Mouse (Mus musculus): Measurements from ENCODE around the gene Slc35e4.
"Not testable (repeated sequence)": the region's sequence is repeated elsewhere in the genome, so short reads cannot be mapped to it uniquely, and the experiment has no call there.

Gene Slc35e4

DNA sequence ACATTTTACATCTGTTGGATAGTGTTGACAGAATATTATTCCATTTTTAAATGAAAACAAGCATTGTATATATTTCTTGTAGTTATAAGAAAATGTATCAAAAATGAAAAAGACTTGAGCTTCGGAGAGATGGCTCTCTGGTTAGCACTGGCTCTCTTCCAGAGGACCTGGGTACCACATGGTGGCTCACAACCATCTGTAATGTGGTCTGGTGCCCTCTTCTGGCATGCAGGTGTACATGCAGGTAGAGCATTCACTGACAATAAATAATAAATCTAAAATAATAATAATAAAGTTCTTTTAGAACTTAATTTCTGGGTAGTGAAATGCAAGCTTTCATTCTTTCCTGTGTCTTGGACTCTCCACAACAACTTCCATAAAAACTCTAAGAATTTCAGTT, 4.3 kb upstream of the Slc35e4 start:
- no peak for DNase-seq (ENCODE audit: extremely low spot score, low spot score)

DNA sequence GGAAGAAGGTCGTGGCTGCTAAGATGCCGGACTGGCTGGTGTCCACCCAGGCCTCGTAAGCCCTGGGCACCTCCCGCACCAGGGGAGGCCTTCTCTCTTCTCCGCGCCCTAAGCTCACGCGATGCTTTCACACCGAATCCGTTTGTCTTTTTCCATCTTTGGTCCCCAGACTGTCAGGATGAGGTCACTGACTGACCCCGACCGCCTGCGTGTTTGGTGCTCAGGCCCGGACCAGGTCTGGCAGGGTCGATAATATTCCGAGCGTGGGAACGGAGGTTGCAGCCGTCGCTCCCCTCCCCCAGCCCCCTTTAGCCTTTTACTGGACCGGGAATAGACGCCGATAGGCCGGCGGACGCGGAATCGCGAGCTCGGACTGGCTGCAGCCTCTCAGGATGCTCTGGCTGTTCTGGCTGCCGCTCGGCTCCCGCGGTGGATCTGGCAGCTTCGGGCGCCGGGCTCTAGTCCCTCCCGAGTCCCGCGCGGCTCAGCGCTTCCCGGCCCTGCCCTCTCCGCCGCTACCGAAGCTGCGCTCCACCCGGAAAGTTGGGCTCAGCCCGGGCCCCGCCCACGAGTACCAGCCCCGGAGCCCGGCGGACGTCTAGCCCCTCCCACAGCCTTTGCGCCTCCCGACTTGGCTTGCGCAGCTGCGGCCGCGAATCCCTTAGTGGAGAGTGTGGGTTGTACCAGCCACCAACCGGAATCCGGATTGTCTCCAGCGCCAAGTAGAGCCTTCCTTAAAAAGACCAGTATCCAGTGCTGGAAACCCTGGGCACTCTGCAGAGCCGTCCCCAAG, 952 bp downstream of the Slc35e4 start:
- peak; percentile 85 for DNase-seq (ENCODE audit: extremely low spot score, low spot score)

DNA sequence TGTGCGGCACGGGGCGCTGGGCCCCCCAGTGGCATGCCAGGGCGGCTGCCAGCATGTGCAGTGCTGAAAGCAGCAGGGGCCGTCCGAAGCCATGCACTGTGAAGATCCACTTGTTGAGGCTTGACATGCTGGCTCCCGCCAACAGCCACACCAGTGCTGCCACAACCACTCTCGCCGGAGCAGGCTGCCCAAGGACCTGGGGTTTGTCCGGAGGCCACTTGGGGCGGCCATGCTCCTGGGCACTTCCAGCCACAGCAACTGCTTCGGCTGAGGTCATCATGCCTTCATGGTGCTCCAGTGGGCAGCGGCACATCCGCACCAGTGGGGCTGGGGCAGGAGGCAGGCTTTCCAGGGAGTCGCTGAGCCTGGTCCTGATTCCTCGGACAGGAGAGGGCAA, 1.6 kb downstream of the Slc35e4 start:
- peak; percentile 59 for DNase-seq (ENCODE audit: extremely low spot score, low spot score)

DNA sequence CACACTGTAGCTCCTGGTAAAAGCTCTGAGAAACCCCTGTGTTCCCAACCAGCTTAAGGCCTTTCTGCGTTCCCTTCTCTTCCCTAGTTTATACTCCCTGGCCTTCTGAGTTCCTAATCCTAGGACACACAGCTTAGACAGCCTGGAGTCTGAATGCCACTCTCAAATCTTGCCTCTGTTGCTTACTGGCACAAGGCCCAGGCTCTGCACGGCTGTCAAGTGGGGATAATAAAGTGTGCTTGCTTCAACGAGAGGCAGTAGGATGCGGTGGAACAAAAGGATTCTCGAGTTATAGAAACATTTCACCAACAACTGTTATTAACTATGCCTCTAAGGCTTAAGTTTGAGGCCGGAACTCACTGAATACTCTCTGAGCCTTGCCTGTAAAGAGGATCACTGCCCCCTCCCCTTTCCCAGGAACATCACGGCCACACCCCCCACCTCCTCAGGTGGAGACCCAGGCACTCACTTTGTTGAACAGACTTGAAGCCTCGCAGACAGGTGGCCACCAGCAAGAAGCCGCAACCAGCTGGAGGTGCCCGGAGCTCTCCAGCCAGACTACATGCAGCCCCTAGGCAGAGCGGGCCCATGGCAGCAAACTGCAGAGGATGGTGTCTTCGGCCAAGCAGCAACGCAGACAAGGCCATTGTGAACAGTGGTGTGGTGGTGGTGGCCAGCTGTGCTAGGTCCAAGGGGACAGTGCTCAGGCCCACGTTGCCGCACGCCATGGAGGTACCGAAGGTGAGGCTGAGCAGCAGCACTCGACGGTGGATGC, 2.2 kb downstream of the Slc35e4 start:
- no peak for DNase-seq (ENCODE audit: extremely low spot score, low spot score)

DNA sequence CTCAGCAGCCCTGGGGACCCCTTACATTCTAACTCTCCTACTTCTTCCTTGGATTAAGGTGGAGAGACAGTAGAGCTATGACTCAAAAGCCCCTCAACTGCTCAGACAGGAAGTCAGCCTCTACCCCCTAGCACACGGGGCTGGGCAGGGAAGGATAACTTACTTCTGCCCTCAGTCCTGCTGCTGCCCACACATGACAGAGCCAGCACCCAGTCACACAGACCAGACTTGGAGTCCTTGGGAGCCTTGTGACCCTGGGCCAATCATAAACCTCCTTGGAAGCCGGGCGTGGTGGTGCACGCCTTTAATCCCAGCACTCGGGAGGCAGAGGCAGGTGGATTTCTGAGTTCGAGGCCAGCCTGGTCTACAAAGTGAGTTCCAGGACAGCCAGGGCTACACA, 3.0 kb downstream of the Slc35e4 start:
- not testable (repeated sequence) for DNase-seq (ENCODE audit: extremely low spot score, low spot score)

DNA sequence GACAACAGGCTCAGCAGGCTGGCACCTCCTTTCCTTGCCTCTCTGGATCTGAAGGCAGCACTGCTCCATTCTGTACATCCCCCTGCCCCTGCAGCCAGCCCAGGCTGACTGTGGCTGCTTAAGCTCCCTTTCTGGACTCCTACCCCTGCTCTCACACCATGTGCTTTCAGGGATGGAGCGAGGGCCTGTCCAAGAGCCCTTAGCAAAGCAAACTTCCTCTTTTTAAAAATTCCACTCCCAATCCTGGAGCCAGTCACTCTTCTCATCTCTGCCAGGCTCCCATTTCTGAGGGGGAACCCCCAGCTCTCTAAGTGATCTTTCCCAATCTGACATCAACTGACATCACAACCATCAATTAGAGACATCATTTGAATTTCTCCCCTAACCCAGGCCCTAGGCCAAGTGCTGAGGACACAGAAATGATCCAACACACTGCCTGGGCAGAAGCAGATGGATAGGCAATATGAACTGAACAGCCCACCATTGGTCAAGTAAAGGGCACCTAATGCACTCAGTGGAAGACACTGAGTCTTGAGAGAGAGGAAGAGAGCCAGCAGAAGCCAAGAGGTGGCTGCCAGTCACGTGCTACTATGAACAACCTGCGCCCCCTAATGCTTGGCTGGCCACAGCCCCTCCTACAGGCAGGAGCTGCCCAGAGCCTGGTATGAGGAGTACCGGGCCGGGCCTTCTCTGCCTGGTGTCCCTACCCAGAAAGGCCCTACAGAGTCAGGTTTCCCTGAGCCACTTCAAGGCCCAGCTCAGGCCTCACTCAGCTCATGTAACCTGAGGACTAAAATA, 3.8 kb downstream of the Slc35e4 start:
- DNase-seq (ENCODE audit: extremely low spot score, low spot score), result no peak

DNA sequence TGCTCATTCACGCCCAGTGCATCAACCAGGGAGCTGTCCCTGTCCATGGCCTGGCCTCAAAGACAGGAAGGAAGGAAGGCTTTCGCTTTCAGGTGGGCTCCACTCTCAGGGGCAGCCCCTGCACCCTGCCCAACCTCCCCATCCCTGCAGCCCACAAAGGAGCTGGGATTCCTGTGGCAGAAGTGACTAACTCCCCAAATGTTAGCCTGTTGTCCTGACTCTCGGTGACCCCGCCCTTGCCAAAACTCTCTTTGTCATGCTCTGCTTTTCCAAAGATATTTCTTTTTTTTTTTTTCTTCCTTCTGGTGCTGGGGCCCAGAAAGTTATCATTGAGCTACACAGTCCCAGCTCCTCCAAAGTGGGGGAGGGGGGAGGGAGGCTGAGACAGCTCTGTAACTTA, 5.2 kb downstream of the Slc35e4 start:
- DNase-seq (ENCODE audit: extremely low spot score, low spot score), result no peak

DNA sequence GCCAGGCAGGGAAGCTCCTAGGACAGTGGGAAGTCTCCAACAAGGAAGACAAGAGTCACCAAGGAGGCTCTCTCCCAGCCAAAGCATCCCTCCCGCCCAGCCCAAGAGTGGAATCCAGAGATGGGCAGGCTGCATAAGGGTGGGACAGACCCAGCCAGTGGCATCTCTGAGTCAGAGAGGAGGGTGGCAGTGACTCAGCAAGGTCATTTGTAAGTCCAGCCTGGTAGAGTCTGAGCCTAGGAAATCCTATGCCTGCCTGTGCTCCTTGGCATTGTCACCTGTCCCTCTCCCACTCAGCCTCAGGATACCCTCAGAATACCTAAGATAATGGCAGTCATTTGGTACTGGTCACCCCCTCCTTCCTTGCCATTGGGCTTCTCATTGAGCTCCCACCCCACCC, 9.0 kb downstream of the Slc35e4 start:
- no peak for DNase-seq (ENCODE audit: extremely low spot score, low spot score)

DNA sequence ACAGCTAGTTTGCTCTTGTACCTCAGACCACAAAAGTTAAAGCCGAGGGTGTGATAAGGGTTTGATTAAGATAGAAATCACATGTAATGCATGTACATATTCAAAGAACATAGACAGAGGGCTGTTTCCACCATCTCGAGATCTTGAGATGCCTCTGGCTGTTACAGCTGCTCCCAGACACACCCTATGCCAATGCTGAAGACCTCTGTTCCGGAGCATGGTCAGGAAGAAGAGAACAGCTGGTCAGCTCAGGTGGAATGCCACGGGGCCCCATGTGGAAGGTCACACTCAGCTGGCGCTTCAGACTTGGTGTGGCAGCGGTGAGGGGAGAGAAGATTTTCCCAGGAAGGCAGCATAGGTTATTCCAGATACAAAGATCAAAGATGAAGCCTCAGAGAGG, 9.8 kb downstream of the Slc35e4 start:
- DNase-seq (ENCODE audit: extremely low spot score, low spot score), result no peak

DNA sequence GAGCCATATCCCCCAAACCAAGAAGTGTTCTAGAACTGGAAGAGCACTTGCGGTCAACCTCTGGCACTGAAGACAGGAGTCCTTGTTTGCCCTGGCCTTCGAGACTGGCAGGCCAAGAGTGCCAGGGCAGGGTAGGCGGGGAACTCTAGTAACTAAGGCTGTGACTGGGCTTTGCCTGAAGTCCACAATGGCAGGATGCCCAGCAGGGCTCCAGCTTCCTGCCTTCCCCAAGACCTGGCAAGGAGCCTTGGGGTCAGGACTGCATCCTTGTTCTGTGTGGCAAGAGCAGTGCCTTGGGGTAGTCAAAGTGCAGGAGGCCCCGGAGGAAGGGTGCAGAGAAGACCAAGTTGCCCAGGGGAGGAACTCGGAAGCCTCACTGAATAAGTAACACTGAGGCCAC, 11.4 kb downstream of the Slc35e4 start:
- DNase-seq (ENCODE audit: extremely low spot score, low spot score), result no peak

DNA sequence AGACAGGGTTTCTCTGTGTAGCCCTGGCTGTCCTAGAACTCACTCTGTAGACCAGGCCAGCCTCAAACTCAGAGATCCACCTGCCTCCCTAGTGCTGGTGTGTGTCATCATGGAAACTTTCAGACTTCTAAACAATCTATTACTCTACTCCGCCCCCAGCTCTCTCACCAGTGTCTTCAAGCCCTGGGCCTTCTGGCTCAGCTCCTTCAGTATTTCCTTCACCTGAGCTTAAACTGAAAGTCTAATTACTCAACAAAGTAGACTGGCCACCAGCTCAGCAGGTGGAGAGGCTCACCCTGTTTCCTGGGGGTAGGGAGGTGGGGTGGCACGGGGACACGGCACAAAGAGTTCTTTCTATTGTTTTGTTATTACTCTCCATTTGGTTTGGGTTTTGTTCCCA, 11.9 kb downstream of the Slc35e4 start:
- DNase-seq (ENCODE audit: extremely low spot score, low spot score), result no peak

DNA sequence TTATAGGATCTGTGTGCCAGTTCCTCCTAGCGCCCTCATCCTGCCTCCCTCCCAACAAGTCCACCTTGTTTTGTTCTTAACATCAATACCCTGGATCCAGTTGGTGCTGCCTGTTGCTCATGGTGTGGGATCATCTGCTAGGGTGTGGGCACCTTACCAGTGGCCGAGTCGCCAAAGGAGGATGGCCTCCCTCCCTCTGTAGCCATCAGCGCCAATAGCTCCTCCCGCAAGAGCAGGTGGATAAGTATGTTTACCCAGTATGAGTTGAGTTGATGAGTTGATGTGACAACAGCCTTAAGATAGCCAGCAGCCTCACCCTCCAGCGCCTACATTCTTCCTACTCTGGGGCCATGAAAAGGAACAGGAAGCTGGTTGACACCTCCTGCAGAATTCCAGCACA, 14.2 kb downstream of the Slc35e4 start:
- no peak for DNase-seq (ENCODE audit: extremely low spot score, low spot score)

DNA sequence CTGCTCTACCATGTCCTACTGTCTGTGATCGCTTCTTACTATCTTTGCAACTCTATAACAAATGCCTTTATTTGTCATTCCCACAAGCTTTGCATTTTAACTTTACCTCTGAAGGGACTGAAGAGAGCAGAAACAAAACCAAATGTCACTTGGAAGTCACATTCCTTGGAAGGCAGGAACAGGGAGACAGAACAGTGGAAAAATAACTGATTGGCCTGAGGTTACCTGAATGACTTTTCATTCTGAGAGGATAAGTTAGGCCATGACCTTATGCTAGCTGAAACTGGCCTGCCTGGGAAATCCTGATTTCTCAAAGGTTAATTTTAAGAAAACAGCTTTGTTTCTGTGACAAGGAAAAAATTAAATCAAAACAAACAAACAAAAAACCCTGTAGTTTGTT, 18.5 kb downstream of the Slc35e4 start:
- no peak for DNase-seq (ENCODE audit: extremely low spot score, low spot score)

DNA sequence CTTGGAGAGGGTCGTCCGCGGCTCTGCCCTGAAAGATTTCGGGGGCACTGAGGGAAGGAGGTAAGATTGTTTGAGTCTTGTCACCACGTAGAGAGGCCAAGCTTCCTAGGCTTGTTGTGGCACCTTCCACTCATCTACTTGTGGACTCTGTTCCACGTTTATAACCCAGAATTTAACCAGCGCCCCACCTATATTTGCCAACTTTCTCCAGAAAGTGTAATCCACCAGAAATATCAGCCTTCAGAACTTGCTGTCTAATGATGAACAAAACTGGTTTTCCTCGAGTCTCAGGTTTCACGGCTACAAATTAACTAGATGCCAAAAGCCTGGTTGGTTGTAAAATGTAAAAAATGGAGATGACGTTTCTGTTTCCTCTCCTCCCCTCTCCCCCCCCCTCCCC, 19.0 kb downstream of the Slc35e4 start:
- no peak for DNase-seq (ENCODE audit: extremely low spot score, low spot score)

DNA sequence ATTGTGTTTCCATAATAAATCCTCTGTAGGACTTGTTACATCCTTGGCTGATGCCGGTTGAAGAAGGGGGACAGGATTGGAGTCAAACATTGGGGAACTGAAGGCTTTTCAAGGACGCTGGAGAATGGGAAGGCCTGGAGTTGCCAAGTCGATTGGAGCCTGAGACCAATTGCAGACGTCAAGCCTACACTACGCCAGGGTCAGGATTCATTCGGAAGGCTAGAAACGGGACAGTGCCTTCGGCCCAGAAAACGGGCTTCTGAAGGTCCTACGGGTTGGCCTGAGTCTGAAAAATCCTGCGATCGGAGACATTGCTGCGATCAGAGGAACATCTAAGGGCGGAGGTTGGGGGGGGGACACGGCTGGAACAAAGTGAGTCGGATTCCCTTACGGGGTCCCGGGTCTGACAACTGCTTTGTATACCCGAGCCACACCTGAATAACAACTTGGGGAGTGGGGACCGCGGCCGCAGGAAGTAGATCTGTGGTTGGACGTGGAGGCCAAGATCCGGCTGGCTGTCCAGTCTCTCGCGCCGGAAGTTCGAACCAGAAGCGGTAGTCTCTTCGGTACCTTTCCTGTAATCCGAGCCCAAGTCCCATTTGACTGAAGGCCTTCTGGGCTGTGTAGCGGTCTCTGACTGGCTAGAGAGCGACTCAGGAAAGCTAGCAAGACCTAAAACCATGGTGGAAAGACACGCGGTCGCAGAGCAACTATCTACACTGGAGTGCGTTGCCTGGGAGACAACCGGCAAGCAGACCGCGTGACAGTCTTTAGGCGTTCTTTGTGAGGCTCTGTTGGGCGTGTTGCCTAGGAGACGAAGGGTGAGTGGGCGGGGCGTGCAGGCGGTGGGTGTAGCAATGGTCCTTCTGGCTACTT, 19.8 kb downstream of the Slc35e4 start, which contains the start of the genes 4921536K21Rik and Dusp18:
Gene 4921536K21Rik, minus strand, starts transcription at position 693 of the 876 bp plus-strand sequence.
Gene Dusp18, plus strand, starts transcription at position 835 of the 876 bp plus-strand sequence.
- DNase-seq (ENCODE audit: extremely low spot score, low spot score), result peak; percentile 97

DNA sequence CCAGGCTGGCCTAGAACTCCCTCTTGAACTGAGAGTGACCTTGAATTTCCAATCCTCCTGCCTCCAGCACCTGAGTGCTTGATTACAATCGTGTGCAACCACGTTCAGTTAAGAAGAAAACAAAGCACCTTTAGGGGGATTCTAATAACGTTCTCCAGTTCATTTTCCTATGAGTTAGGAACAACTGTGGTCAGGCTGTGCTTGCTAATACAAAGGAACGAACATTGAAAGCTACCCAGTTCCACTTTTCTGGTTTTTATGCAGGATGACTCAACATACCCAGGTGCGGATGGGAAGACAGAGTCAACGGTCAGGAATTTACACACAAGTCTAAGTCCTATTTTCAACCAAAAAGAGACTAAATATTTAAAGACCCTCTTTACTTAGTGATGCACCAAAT, 20.5 kb downstream of the Slc35e4 start:
- no peak for DNase-seq (ENCODE audit: extremely low spot score, low spot score)

DNA sequence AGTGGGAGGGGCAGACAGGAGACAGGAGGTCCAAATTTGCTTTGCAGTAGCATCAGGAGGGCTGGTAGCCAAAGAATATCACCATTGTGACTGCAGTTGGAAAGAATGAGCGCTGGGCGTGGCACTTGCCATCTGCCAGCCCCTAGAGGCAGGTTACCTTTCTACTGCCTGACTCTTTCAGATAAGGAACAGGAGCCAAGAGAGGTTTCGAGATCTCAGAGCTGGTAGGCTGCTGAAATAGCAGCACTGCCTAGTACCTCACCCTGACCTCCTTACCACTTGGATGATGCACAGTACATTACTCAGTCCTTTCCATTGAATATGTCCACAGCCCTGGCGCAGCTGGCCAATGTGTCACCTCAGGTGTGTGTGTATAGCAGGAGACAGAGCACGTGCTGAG, 27.1 kb downstream of the Slc35e4 start:
- DNase-seq (ENCODE audit: extremely low spot score, low spot score), result no peak

DNA sequence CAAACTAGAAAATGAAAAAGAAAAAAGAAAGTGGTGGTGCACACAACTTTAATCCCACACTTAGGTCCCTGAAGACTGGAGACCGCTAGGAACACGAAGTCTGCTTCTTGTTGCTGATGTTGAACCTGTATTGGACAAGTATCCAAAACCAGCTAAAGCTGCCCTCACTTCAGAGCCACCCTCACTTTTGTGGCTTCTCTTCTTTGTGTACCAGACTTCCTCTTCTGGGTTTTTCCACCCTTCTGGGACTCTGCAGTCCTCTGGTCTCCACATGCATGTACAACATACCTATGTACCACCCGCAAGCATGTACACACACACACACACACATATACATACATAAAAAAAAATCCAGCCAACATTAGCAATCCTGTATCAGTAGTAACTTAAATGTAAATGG, 30.8 kb downstream of the Slc35e4 start:
- no peak for DNase-seq (ENCODE audit: extremely low spot score, low spot score)

DNA sequence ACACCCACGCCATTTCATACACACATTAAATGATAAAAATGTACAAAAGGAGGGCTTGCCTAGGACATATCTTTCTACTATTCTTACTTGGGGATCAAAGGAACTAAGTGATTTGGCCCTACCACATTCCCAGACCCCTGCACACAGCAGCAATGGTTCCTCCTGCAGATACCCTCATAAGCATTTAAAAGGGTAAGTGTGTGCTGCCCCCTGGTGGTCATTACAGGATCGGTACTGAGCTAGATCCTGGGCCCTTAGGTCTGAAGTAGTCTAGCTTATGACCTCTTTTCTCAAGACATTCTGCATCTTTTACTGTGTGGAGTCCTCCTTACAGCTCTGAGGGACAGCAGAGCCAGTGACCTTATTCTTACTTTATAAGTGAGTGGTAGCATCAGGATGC, 34.6 kb downstream of the Slc35e4 start:
- DNase-seq (ENCODE audit: extremely low spot score, low spot score), result peak; percentile 70

DNA sequence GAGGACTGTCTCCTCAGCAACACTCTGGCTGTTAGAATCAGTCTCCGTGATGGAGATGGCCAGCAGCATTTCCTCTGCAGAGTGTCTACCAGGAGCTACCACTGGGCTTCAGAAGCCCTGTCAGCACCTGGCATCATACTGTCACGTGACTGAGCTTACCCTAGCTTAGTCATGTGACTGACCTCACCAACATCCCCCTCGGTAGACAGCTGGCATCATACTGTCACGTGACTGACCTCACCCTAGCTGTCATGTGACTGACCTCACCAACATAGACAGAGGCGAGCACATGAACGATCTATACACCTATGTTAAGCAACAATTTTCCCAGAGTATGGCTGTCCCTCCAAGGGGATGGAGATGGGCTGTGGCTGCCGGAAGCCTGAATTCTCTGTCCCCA, 35.8 kb downstream of the Slc35e4 start:
- no peak for DNase-seq (ENCODE audit: extremely low spot score, low spot score)

DNA sequence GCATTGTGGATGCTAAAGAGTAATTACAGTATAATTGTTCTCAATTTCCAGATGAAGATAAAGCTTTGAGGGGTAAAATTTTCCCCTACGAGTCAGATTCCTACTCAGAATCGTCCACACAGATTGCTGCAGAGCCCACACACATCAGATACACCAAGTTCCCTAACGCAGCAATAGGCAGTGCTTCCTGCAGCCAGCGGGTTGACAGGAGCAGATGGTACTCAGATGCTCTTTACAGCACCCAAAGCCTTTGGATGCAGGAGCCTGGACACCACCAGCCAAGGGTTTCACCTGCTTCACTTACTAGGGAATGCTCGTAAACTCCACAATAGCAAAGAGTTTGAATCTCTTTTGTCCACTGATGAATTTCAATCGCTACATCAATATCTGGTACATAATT, 38.0 kb downstream of the Slc35e4 start:
- DNase-seq (ENCODE audit: extremely low spot score, low spot score), result no peak
